Mouse (Mus musculus): ENCODE measurements around the gene Syf2. TPM values are rescaled to one million over a fixed set of nuclear protein-coding genes. Genes with fewer than 3 reads are reported as not detected.

Gene Syf2
- polyA plus RNA-seq, 1 experiment from 2014 or later: 79.5 TPM

GRCm38 (mm10) chr4:134943758-134944538 is 13.2 kb downstream of the Syf2 start:
- ATAC-seq (replicated peaks; ENCODE audit: insufficient number of reproducible peaks, low FRiP score, low TSS enrichment, low read depth): no peak

GRCm38 (mm10) chr4:134946024-134946744 is 15.5 kb downstream of the Syf2 start:
- Histone ChIP-seq H3K4me1 (ENCODE audit: control insufficient read depth, insufficient read depth, low read length) (no peaks in the 10 kb centered on the region), H3K4me3 (ENCODE audit: low read depth, low read length) (no peak overlapping the region)

More at GRCm38 (mm10) chr4:134943758-134944538, 13.2 kb downstream of the Syf2 start:
- no peak overlapping the region for H3K27ac ChIP-seq (replicated peaks; ENCODE audit: low read depth, low read length)
- DNase-seq (ENCODE audit: low spot score): no peak
- no peaks in the 10 kb centered on the region; the same call in 1 of the 2 replicates for H3K27me3 ChIP-seq (ENCODE audit: control insufficient read depth, insufficient read depth, low read length)
- no peak overlapping the region for H3K4me3 ChIP-seq (ENCODE audit: low read depth, low read length)
- no peaks in the 10 kb centered on the region for H3K36me3 ChIP-seq (replicated peaks; ENCODE audit: control insufficient read depth, insufficient read depth, low read depth, low read length)
- H3K4me1 ChIP-seq (ENCODE audit: control insufficient read depth, insufficient read depth, low read length): no peaks in the 10 kb centered on the region
- WGBS: 48% methylated on average over 27 of the region's 27 CpGs
- H3K9ac ChIP-seq (replicated peaks; ENCODE audit: low read length): no peak overlapping the region
- H3K4me2 ChIP-seq (ENCODE audit: low read depth, low read length): no peak overlapping the region
- H3K9me3 ChIP-seq (replicated peaks; ENCODE audit: control insufficient read depth, low read length): no peaks in the 10 kb centered on the region

GRCm38 (mm10) chr4:134950518-134951091 is 19.9 kb downstream of the Syf2 start:
- Histone ChIP-seq H3K9me3 (replicated peaks; ENCODE audit: control insufficient read depth, low read length) (no peaks in the 10 kb centered on the region), H3K4me3 (ENCODE audit: low read depth, low read length) (no peak overlapping the region), H3K4me1 (ENCODE audit: control insufficient read depth, insufficient read depth, low read length) (no peaks in the 10 kb centered on the region), H3K27ac (replicated peaks; ENCODE audit: low read depth, low read length) (no peak overlapping the region), H3K9ac (replicated peaks; ENCODE audit: low read length) (no peak overlapping the region), H3K36me3 (replicated peaks; ENCODE audit: control insufficient read depth, insufficient read depth, low read depth, low read length) (no peaks in the 10 kb centered on the region), H3K27me3 (ENCODE audit: control insufficient read depth, insufficient read depth, low read length) (no peaks in the 10 kb centered on the region; the same call in 1 of the 2 replicates), H3K4me2 (ENCODE audit: low read depth, low read length) (no peak overlapping the region)
- ATAC-seq (replicated peaks; ENCODE audit: insufficient number of reproducible peaks, low FRiP score, low TSS enrichment, low read depth) (peak; percentile 82; the same call in 1 of the 2 replicates), DNase-seq (ENCODE audit: low spot score) (peak; percentile 79)
- 19% methylated on average over 11 of the region's 11 CpGs for WGBS

More at GRCm38 (mm10) chr4:134946024-134946744, 15.5 kb downstream of the Syf2 start:
- H3K27me3 ChIP-seq (ENCODE audit: control insufficient read depth, insufficient read depth, low read length): no peaks in the 10 kb centered on the region; the same call in 1 of the 2 replicates
- WGBS: 18% methylated on average over 17 of the region's 17 CpGs
- no peak overlapping the region for H3K4me2 ChIP-seq (ENCODE audit: low read depth, low read length)
- no peaks in the 10 kb centered on the region for H3K36me3 ChIP-seq (replicated peaks; ENCODE audit: control insufficient read depth, insufficient read depth, low read depth, low read length)
- H3K9me3 ChIP-seq (replicated peaks; ENCODE audit: control insufficient read depth, low read length): no peaks in the 10 kb centered on the region
- H3K9ac ChIP-seq (replicated peaks; ENCODE audit: low read length): no peak overlapping the region
- ATAC-seq (replicated peaks; ENCODE audit: insufficient number of reproducible peaks, low FRiP score, low TSS enrichment, low read depth) (no peak), DNase-seq (ENCODE audit: low spot score) (peak; percentile 89)
- H3K27ac ChIP-seq (replicated peaks; ENCODE audit: low read depth, low read length): no peak overlapping the region

GRCm38 (mm10) chr4:134954461-134954860 is 23.8 kb downstream of the Syf2 start:
- H3K27me3 ChIP-seq (ENCODE audit: control insufficient read depth, insufficient read depth, low read length): no peaks in the 10 kb centered on the region; the same call in 1 of the 2 replicates
- H3K36me3 ChIP-seq (replicated peaks; ENCODE audit: control insufficient read depth, insufficient read depth, low read depth, low read length): no peaks in the 10 kb centered on the region
- DNase-seq (ENCODE audit: low spot score) (no peak), ATAC-seq (replicated peaks; ENCODE audit: insufficient number of reproducible peaks, low FRiP score, low TSS enrichment, low read depth) (no peak)
- H3K9me3 ChIP-seq (replicated peaks; ENCODE audit: control insufficient read depth, low read length): no peaks in the 10 kb centered on the region
- no peak overlapping the region; the same call in 1 of the 2 replicates for H3K27ac ChIP-seq (replicated peaks; ENCODE audit: low read depth, low read length)
- WGBS: 26% methylated on average over 15 of the region's 15 CpGs
- no peak overlapping the region for H3K4me2 ChIP-seq (ENCODE audit: low read depth, low read length)
- H3K4me1 ChIP-seq (ENCODE audit: control insufficient read depth, insufficient read depth, low read length): no peaks in the 10 kb centered on the region
- H3K9ac ChIP-seq (replicated peaks; ENCODE audit: low read length): no peak overlapping the region; the same call in 1 of the 2 replicates
- no peak overlapping the region for H3K4me3 ChIP-seq (ENCODE audit: low read depth, low read length)

- Histone ChIP-seq H3K36me3 (replicated peaks; ENCODE audit: control insufficient read depth, insufficient read depth, low read depth, low read length) (no peaks in the 10 kb centered on the region), H3K27ac (replicated peaks; ENCODE audit: low read depth, low read length) (no peak overlapping the region), H3K27me3 (ENCODE audit: control insufficient read depth, insufficient read depth, low read length) (no peaks in the 10 kb centered on the region; the same call in 1 of the 2 replicates), H3K4me2 (ENCODE audit: low read depth, low read length) (no peak overlapping the region), H3K4me1 (ENCODE audit: control insufficient read depth, insufficient read depth, low read length) (no peaks in the 10 kb centered on the region), H3K9me3 (replicated peaks; ENCODE audit: control insufficient read depth, low read length) (no peaks in the 10 kb centered on the region), H3K4me3 (ENCODE audit: low read depth, low read length) (no peak overlapping the region), H3K9ac (replicated peaks; ENCODE audit: low read length) (no peak overlapping the region)
- no peak for DNase-seq (ENCODE audit: low spot score)
- 97% methylated on average over 2 of the region's 2 CpGs for WGBS
- ATAC-seq (replicated peaks; ENCODE audit: insufficient number of reproducible peaks, low FRiP score, low TSS enrichment, low read depth): no peak
Observed at GRCm38 (mm10) chr4:134955196-134955595, 24.5 kb downstream of the Syf2 start.

- no peak overlapping the region for H3K4me3 ChIP-seq (ENCODE audit: low read depth, low read length)
- WGBS: 85% methylated on average over 3 of the region's 3 CpGs
- no peak for ATAC-seq (replicated peaks; ENCODE audit: insufficient number of reproducible peaks, low FRiP score, low TSS enrichment, low read depth)
- H3K4me1 ChIP-seq (ENCODE audit: control insufficient read depth, insufficient read depth, low read length): no peaks in the 10 kb centered on the region
- no peak overlapping the region for H3K9ac ChIP-seq (replicated peaks; ENCODE audit: low read length)
- no peak for DNase-seq (ENCODE audit: low spot score)
- H3K9me3 ChIP-seq (replicated peaks; ENCODE audit: control insufficient read depth, low read length): no peaks in the 10 kb centered on the region
- H3K27ac ChIP-seq (replicated peaks; ENCODE audit: low read depth, low read length): no peak overlapping the region
- H3K4me2 ChIP-seq (ENCODE audit: low read depth, low read length): no peak overlapping the region
- no peaks in the 10 kb centered on the region for H3K36me3 ChIP-seq (replicated peaks; ENCODE audit: control insufficient read depth, insufficient read depth, low read depth, low read length)
- no peaks in the 10 kb centered on the region; the same call in 1 of the 2 replicates for H3K27me3 ChIP-seq (ENCODE audit: control insufficient read depth, insufficient read depth, low read length)
Observed at GRCm38 (mm10) chr4:134955845-134956244, 25.1 kb downstream of the Syf2 start.

DNA sequence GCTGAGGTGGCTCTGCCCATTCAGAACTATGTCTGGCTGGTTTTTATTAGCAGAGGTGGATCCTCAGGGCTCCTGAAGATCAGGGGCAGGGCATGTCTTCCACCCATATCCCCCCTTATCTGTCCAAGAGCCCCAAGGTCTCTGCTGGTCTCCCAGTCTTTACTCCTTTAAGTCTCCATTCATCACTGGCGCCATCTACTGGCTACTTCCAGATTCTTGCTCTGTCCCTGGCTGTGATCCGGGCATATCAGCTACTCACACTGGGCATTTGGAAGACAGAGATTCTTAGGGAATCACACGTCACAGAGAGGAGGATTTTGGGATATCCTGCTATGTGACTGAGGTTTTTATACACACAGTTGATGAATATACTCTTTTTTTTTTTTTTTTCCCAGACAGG is 25.6 kb downstream of the Syf2 start:
- Histone ChIP-seq H3K9ac (replicated peaks; ENCODE audit: low read length) (no peak overlapping the region), H3K9me3 (replicated peaks; ENCODE audit: control insufficient read depth, low read length) (no peaks in the 10 kb centered on the region), H3K4me1 (ENCODE audit: control insufficient read depth, insufficient read depth, low read length) (no peaks in the 10 kb centered on the region), H3K36me3 (replicated peaks; ENCODE audit: control insufficient read depth, insufficient read depth, low read depth, low read length) (no peaks in the 10 kb centered on the region), H3K4me2 (ENCODE audit: low read depth, low read length) (no peak overlapping the region), H3K4me3 (ENCODE audit: low read depth, low read length) (no peak overlapping the region), H3K27me3 (ENCODE audit: control insufficient read depth, insufficient read depth, low read length) (no peaks in the 10 kb centered on the region; the same call in 1 of the 2 replicates), H3K27ac (replicated peaks; ENCODE audit: low read depth, low read length) (no peak overlapping the region)
- ATAC-seq (replicated peaks; ENCODE audit: insufficient number of reproducible peaks, low FRiP score, low TSS enrichment, low read depth): no peak
- WGBS: 23% methylated on average over 3 of the region's 3 CpGs
- DNase-seq (ENCODE audit: low spot score): peak; percentile 75

Data from embryonic facial prominence, embryonic 11.5 days (tissue).